Mouse (Mus musculus) cerebellum, adult 11-12 months (tissue): Measurements from ENCODE around the gene Galc.
"Not testable (repeated sequence)": the region's sequence is repeated elsewhere in the genome, so short reads cannot be mapped to it uniquely, and the experiment has no call there.

Experiments
- DNase-seq: peaks from one replicate; pipeline ENCODE4 v3.0.0; 2022

Gene Galc

GRCm38 (mm10) chr12:98252417-98252816, 6.8 kb downstream of the Galc start:
- DNase-seq: no peak

GRCm38 (mm10) chr12:98250327-98250726, 8.9 kb downstream of the Galc start:
- DNase-seq: no peak

GRCm38 (mm10) chr12:98249671-98250070, 9.6 kb downstream of the Galc start:
- DNase-seq: no peak

- DNase-seq: no peak
These were observed 12.4 kb downstream of the Galc start for GRCm38 (mm10) chr12:98246835-98247234.

GRCm38 (mm10) chr12:98244865-98245264, 14.4 kb downstream of the Galc start:
- DNase-seq: no peak

- DNase-seq: no peak
These were observed 15.1 kb downstream of the Galc start for GRCm38 (mm10) chr12:98244161-98244560.

GRCm38 (mm10) chr12:98238478-98238877, 20.8 kb downstream of the Galc start:
- DNase-seq: not testable (repeated sequence)

- DNase-seq: no peak
These were observed 32.2 kb downstream of the Galc start for GRCm38 (mm10) chr12:98227037-98227436.

- DNase-seq: no peak
These were observed 36.0 kb downstream of the Galc start for GRCm38 (mm10) chr12:98223286-98223685.

- DNase-seq: no peak
These were observed 42.8 kb downstream of the Galc start for GRCm38 (mm10) chr12:98216432-98216831.

GRCm38 (mm10) chr12:98215512-98215911, 43.7 kb downstream of the Galc start:
- DNase-seq: no peak

- no peak for DNase-seq
These were observed 45.1 kb downstream of the Galc start for GRCm38 (mm10) chr12:98214191-98214590.

- DNase-seq: no peak
These were observed 45.5 kb downstream of the Galc start for GRCm38 (mm10) chr12:98213791-98214190.

GRCm38 (mm10) chr12:98213332-98213731, 45.9 kb downstream of the Galc start:
- DNase-seq: no peak

GRCm38 (mm10) chr12:98212457-98213175, 46.6 kb downstream of the Galc start:
- no peak for DNase-seq

GRCm38 (mm10) chr12:98210495-98210894, 48.8 kb downstream of the Galc start:
- DNase-seq: no peak

- no peak for DNase-seq
These were observed 51.2 kb downstream of the Galc start for GRCm38 (mm10) chr12:98208104-98208503.

GRCm38 (mm10) chr12:98205450-98206051, 53.7 kb downstream of the Galc start:
- DNase-seq: no peak

GRCm38 (mm10) chr12:98197401-98197800, 61.9 kb downstream of the Galc start:
- DNase-seq: no peak

GRCm38 (mm10) chr12:98190201-98190600, 69.1 kb downstream of the Galc start:
- DNase-seq: no peak

GRCm38 (mm10) chr12:98189096-98189495, 70.2 kb downstream of the Galc start:
- DNase-seq: no peak

- no peak for DNase-seq
These were observed 71.9 kb downstream of the Galc start for GRCm38 (mm10) chr12:98187186-98187899.

GRCm38 (mm10) chr12:98181729-98182128, 77.5 kb downstream of the Galc start:
- DNase-seq: no peak

GRCm38 (mm10) chr12:98180807-98181206, 78.5 kb downstream of the Galc start:
- no peak for DNase-seq
